Mouse (Mus musculus) heart, embryonic 14.5 days (tissue): Measurements from ENCODE around the gene Olfr1414. TPM values are rescaled to one million over a fixed set of nuclear protein-coding genes. Genes with fewer than 3 reads are reported as not detected.

Source experiments
- ATAC-seq: fragments of 200-750 bp; cut with Nextera tagmentation; 2 replicates; pipeline ENCODE4 v1.8.0; 2017; ENCODE audit warnings: low read depth, moderate TSS enrichment; ENCODE audit not compliant: insufficient number of reproducible peaks, insufficient read depth, low FRiP score
- H3K27ac ChIP-seq, 2 experiments: fragments of 200-500 bp in 1 of 2; fragments of 300-500 bp in 1 of 2; sonication (generic) in 1 of 2; replicated peaks in 1 of 2; 2 replicates each; pipeline ENCODE4 v1.5.1; 2012 to 2014; ENCODE audit warnings: low read depth in 2 of 2, low read length in 2 of 2, control low read depth in 1 of 2, mild to moderate bottlenecking in 1 of 2, mixed read lengths in 1 of 2; ENCODE audit not compliant: control insufficient read depth in 1 of 2, insufficient read depth in 1 of 2
- H3K27me3 ChIP-seq: fragments of 300-500 bp; sonication (generic); 2 replicates; pipeline ENCODE4 v1.6.1; 2014; ENCODE audit warnings: mild to moderate bottlenecking, low read length, control low read depth; ENCODE audit not compliant: control insufficient read depth, insufficient read depth
- H3K36me3 ChIP-seq: fragments of 300-500 bp; sonication (generic); 2 replicates; pipeline ENCODE4 v1.6.1; 2014; ENCODE audit warnings: mild to moderate bottlenecking, control low read depth, low read length, mixed read lengths; ENCODE audit not compliant: control insufficient read depth, insufficient read depth
- H3K4me1 ChIP-seq, 2 experiments: fragments of 200-500 bp in 1 of 2; fragments of 300-500 bp in 1 of 2; sonication (generic) in 1 of 2; 2 replicates each; pipeline ENCODE4 v1.6.1; 2012 to 2014; ENCODE audit warnings: low read length in 2 of 2, control low read depth in 1 of 2, mixed read lengths in 1 of 2; ENCODE audit not compliant: control insufficient read depth in 2 of 2, insufficient read depth in 2 of 2
- H3K4me2 ChIP-seq: fragments of 300-500 bp; sonication (generic); 2 replicates; pipeline ENCODE4 v1.6.1; 2014; ENCODE audit warnings: mild to moderate bottlenecking, low read length
- H3K4me3 ChIP-seq, 2 experiments: fragments of 200-500 bp in 1 of 2; fragments of 300-500 bp in 1 of 2; sonication (generic) in 1 of 2; 2 replicates each; pipeline ENCODE4 v1.5.1; 2012 to 2014; ENCODE audit warnings: low read length in 2 of 2, mild to moderate bottlenecking in 2 of 2, control low read depth in 1 of 2, low read depth in 1 of 2, moderate library complexity in 1 of 2; ENCODE audit not compliant: control insufficient read depth in 1 of 2, insufficient read depth in 1 of 2
- H3K9ac ChIP-seq: fragments of 300-500 bp; sonication (generic); 2 replicates; pipeline ENCODE4 v1.6.1; 2014; ENCODE audit warnings: mild to moderate bottlenecking, low read length
- H3K9me3 ChIP-seq: fragments of 300-500 bp; sonication (generic); 2 replicates; pipeline ENCODE4 v1.6.1; 2016; ENCODE audit warnings: low read length, control low read depth; ENCODE audit not compliant: control insufficient read depth
- microRNA-seq: library from miRNA; unstranded; fragments of <30 nt; microRNA quantifications from one replicate; pipeline ENCODE4, GENCODE M21; 2016
- polyA plus RNA-seq: library from polyadenylated mRNA; unstranded; fragments of >200 nt; fragmentation: Nextera tagmentation; extraction: Ambion mirVana; gene quantifications from 2 replicates; pipeline ENCODE4 v1.2.1, GENCODE M21; 2014

Gene Olfr1414
- polyA plus RNA-seq, 1 experiment from 2014 or later, result not detected

GRCm38 (mm10) chr1:92457758-92458157, 60.7 kb downstream of the Olfr1414 start:
- Histone ChIP-seq H3K4me2 (no peak overlapping the region), H3K4me3 (no peak overlapping the region), H3K4me1 (no peaks in the 10 kb centered on the region), H3K27me3 (no peaks in the 10 kb centered on the region), H3K36me3 (peaks cover 96% of the 10 kb centered on the region), H3K9me3 (no peaks in the 10 kb centered on the region), H3K27ac (no peak overlapping the region), H3K9ac (no peak overlapping the region)
- ATAC-seq, result no peak

Small RNA genes within 50 kb of the gene (microRNA-seq; reads per million reads assigned to microRNA genes)
- gene Mir6900, result 3.4 reads per million, percentile 7 among the genes with 10 or more reads in this experiment

Other genes with a start within 250 kb of the Olfr1414 start
- 564 and 575 TPM in 2 replicates for gene Ndufa10, start 44.8 kb downstream of the Olfr1414 start, polyA plus RNA-seq
- not detected in 2 replicates for gene Olfr1416, start 33.5 kb downstream of the Olfr1414 start, polyA plus RNA-seq
- gene Olfr1415, start 22.6 kb downstream of the Olfr1414 start, polyA plus RNA-seq, result not detected in 2 replicates
- gene Olfr1413, start 52.7 kb upstream of the Olfr1414 start, polyA plus RNA-seq, result not detected in 2 replicates
- gene Olfr1412, start 67.1 kb upstream of the Olfr1414 start, polyA plus RNA-seq, result not detected in 2 replicates
- gene Olfr1411, start 75.8 kb upstream of the Olfr1414 start, polyA plus RNA-seq, result not detected in 2 replicates
- not detected in 2 replicates for gene Olfr1410, start 87.1 kb upstream of the Olfr1414 start, polyA plus RNA-seq
- gene Olfr12, start 99.1 kb upstream of the Olfr1414 start, polyA plus RNA-seq, result not detected in 2 replicates
- gene Cops9, start 123.3 kb upstream of the Olfr1414 start, polyA plus RNA-seq, result 521 and 566 TPM in 2 replicates
- gene Otos, start 130.2 kb upstream of the Olfr1414 start, polyA plus RNA-seq, result not detected in 2 replicates